ENCODE assay signal across 19 mouse cellular contexts in genomic region chr17:71273901-71274300, GRCm38 (mm10). TPM values are rescaled to one million over a fixed set of nuclear protein-coding genes. Genes with fewer than 3 reads are reported as not detected.
DNase-seq lines count a peak whose midpoint lies in the region; ATAC-seq lines count a peak whose summit lies in the region.
"Had no signal": no experiment of that assay in that cellular context is flagged by ENCODE, and none has a peak within 500 bp of the region (broad histone marks: within the 10 kb centered on the region; RNA-seq: fewer than 3 reads in every experiment).

No protein-coding gene starts in this region.

- intact Hi-C loops in heart, postnatal 25 days (cut with DNase I): loop anchor here (5.0 kb wide), 1 partner anchor 33 kb away; no protein-coding TSS in a partner anchor

- H3K27ac ChIP-seq in heart, embryonic 15.5 days: no peak overlapping the region

- H3K4me1 ChIP-seq in heart, embryonic 15.5 days (replicated peaks): peaks cover 20% of the 10 kb centered on the region

- WGBS in heart, embryonic 15.5 days: 82% methylated on average over 12 of the region's 12 CpGs

- ATAC-seq in heart, embryonic 15.5 days (replicated peaks; ENCODE audit: insufficient number of reproducible peaks, insufficient read depth, low FRiP score, low read depth): 0 out of 2 replicates have a peak, but pooled peaks have one; percentile 17
- ATAC-seq: activated CD4-positive, CD25-positive, alpha-beta regulatory T cell, adult 4 months; CD4-positive, CD25-positive, alpha-beta regulatory T cell, adult 4 months; Patski had no signal

- no peaks in the 10 kb centered on the region; the same call in 1 of the 2 replicates for H3K36me3 ChIP-seq in heart, embryonic 15.5 days

- peak; percentile 93 for DNase-seq in heart, adult 11 months
- DNase-seq in heart, postnatal 4 days: no peak
- DNase-seq in heart, postnatal 25 days (ENCODE audit: low spot score): no peak
- DNase-seq: adrenal gland, adult 2 months; adrenal gland, adult 8-10 months; adrenal gland, postnatal 10 days; adrenal gland, postnatal 14 days; adrenal gland, postnatal 25 days; adrenal gland, postnatal 36 days; B cell, adult 2 months; cerebellum, adult 11 months; cerebellum, adult 11-12 months; cerebellum, adult 18-20 months had no signal

- no peak overlapping the region for H3K9ac ChIP-seq in heart, embryonic 15.5 days

- H3K4me3 ChIP-seq in heart, embryonic 15.5 days: no peak overlapping the region

- H3K9me3 ChIP-seq in heart, embryonic 15.5 days (replicated peaks): no peaks in the 10 kb centered on the region
- H3K9me3 ChIP-seq: G1E had no signal

- no peak overlapping the region for H3K4me2 ChIP-seq in heart, embryonic 15.5 days

- H3K27me3 ChIP-seq in heart, embryonic 15.5 days: no peaks in the 10 kb centered on the region
- H3K27me3 ChIP-seq: CH12.LX, Patski had no signal

RNA-seq across cellular contexts. Expression of gene Emilin2, which starts 37.9 kb away (rescaled TPM):
- total RNA-seq in heart, postnatal 4 days (2021): 100 to 1,000 TPM; 169 to 172 TPM
- 35.4 and 39.8 TPM in 2 replicates for polyA plus RNA-seq in heart, embryonic 15.5 days (2015; fragmentation: Nextera tagmentation; extraction: Ambion mirVana)
- 10 to 100 TPM; 64.3 to 73.1 TPM for total RNA-seq in heart, postnatal 25 days (2021)
- polyA plus RNA-seq: CD4-positive, CD25-positive, alpha-beta regulatory T cell, adult 4 months had no signal
